In genomic region chr2:172579221-172579620, GRCm38 (mm10) we compare ENCODE assay signal across 10 mouse cellular contexts. TPM values are rescaled to one million over a fixed set of nuclear protein-coding genes. Genes with fewer than 3 reads are reported as not detected.
DNase-seq lines count a peak whose midpoint lies in the region; ATAC-seq and TF ChIP-seq lines count a peak whose summit lies in the region.
"Had no signal": no experiment of that assay in that cellular context is flagged by ENCODE, and none has a peak within 500 bp of the region (broad histone marks: within the 10 kb centered on the region; RNA-seq: fewer than 3 reads in every experiment).

No protein-coding gene starts in this region.

- no peak overlapping the region for H3K4me2 ChIP-seq in forebrain, embryonic 16.5 days (ENCODE audit: low read length)

- peak; percentile 86 for ATAC-seq in forebrain, embryonic 16.5 days

- peak; percentile 6 for DNase-seq in kidney, postnatal 14 days
- no peak for DNase-seq in kidney, postnatal 4 days
- peak; percentile 92 for DNase-seq in brain, embryonic 14.5 days (ENCODE audit: low read depth)
- peak; percentile 69 to 74 for DNase-seq in layer of hippocampus, postnatal 14 days (ENCODE audit: low spot score in 2 of 2)
- DNase-seq in spleen, postnatal 10 days (ENCODE audit: low spot score in 2 of 2), result no peak
- DNase-seq in urinary bladder, adult 2 months (ENCODE audit: low spot score), result no peak
- no peak for DNase-seq in lung, postnatal 36 days
- DNase-seq: thymus, postnatal 25 days had no signal

- H3K36me3 ChIP-seq in forebrain, embryonic 16.5 days (ENCODE audit: control insufficient read depth, insufficient read depth), result no peaks in the 10 kb centered on the region

- H3K9me3 ChIP-seq in forebrain, embryonic 16.5 days (ENCODE audit: control insufficient read depth, low read length), result no peaks in the 10 kb centered on the region

- H3K4me1 ChIP-seq in forebrain, embryonic 16.5 days (replicated peaks; ENCODE audit: control insufficient read depth, insufficient read depth, low read length), result peaks cover 14% of the 10 kb centered on the region

- no peak for TF ChIP-seq POLR2A in brain, embryonic 14.5 days (IDR thresholded peaks at IDR 0.05; ENCODE audit: borderline replicate concordance, extremely low read depth, insufficient read depth, insufficient read length, poor library complexity, severe bottlenecking)

- TF ChIP-seq CTCF in brain, embryonic 14.5 days (IDR thresholded peaks at IDR 0.05; ENCODE audit: borderline replicate concordance, extremely low read depth, insufficient read depth, insufficient read length), result no peak

- H3K27me3 ChIP-seq in forebrain, embryonic 16.5 days (replicated peaks; ENCODE audit: control insufficient read depth, insufficient read depth, low read length), result no peaks in the 10 kb centered on the region

- H3K4me3 ChIP-seq in forebrain, embryonic 16.5 days (replicated peaks; ENCODE audit: low read length), result no peak overlapping the region

- no peak overlapping the region for H3K27ac ChIP-seq in forebrain, embryonic 16.5 days (ENCODE audit: low read length)
- H3K27ac ChIP-seq: liver, embryonic 14.5 days had no signal

- H3K9ac ChIP-seq in forebrain, embryonic 16.5 days (replicated peaks; ENCODE audit: low read depth, low read length), result no peak overlapping the region
- H3K9ac ChIP-seq: liver, embryonic 14.5 days had no signal

- WGBS in forebrain, embryonic 16.5 days, result 27% methylated on average over 5 of the region's 5 CpGs

RNA-seq across cellular contexts. Expression of gene Tfap2c, which starts 29.8 kb away (rescaled TPM):
- polyA plus RNA-seq in brain, embryonic 14.5 days (2012; rRNA removed), result 5.2 and 15.7 TPM in 2 replicates
- 22.3 and 28.5 TPM in 2 replicates for polyA plus RNA-seq in forebrain, embryonic 16.5 days (2015; fragmentation: Nextera tagmentation; extraction: Ambion mirVana)
- 1 to 10 TPM in 1 of 2 experiments, under 1 TPM in 1; 0.79 to 1.1 TPM for total RNA-seq in layer of hippocampus, postnatal 14 days (2021)
- 4.9 and 5.5 TPM in 2 replicates for polyA plus RNA-seq in urinary bladder, adult 2 months (2012; rRNA removed)
- polyA plus RNA-seq: liver, embryonic 14.5 days had no signal

Comparison
In these comparisons a context has a peak if more than half of its experiments do, and no peak if none do; other contexts are left out.
1. DNase-seq: peak in kidney, postnatal 14 days (single experiment), brain, embryonic 14.5 days (single experiment) and layer of hippocampus, postnatal 14 days (2 of 2); none in kidney, postnatal 4 days (0 of 2), spleen, postnatal 10 days (0 of 2), urinary bladder, adult 2 months (single experiment) and lung, postnatal 36 days (single experiment).